19 mouse cellular contexts compared by ENCODE assay signal in genomic region chr5:125223961-125224360, GRCm38 (mm10). TPM values are rescaled to one million over a fixed set of nuclear protein-coding genes. Genes with fewer than 3 reads are reported as not detected.
A peak's percentile ranks its signal among the peaks of the same experiment; 100 is the strongest.
DNase-seq lines count a peak whose midpoint lies in the region; ATAC-seq lines count a peak whose summit lies in the region.
"Had no signal": no experiment of that assay in that cellular context is flagged by ENCODE, and none has a peak within 500 bp of the region (broad histone marks: within the 10 kb centered on the region; RNA-seq: fewer than 3 reads in every experiment).

No protein-coding gene starts in this region.

- WGBS in forebrain, embryonic 10.5 days, result 73% methylated on average over 5 of the region's 5 CpGs
- WGBS in forebrain, embryonic 12.5 days, result 73% methylated on average over 5 of the region's 5 CpGs
- 75% methylated on average over 5 of the region's 5 CpGs for WGBS in midbrain, embryonic 10.5 days
- 66% methylated on average over 5 of the region's 5 CpGs for WGBS in midbrain, embryonic 15.5 days
- WGBS in limb, embryonic 10.5 days, result 64% methylated on average over 5 of the region's 5 CpGs

- H3K9me3 ChIP-seq in forebrain, embryonic 10.5 days, result peaks cover 7% of the 10 kb centered on the region; the same call in 1 of the 2 replicates
- H3K9me3 ChIP-seq in forebrain, embryonic 12.5 days, result peaks cover 8% of the 10 kb centered on the region
- peaks cover 7% of the 10 kb centered on the region; the same call in 1 of the 2 replicates for H3K9me3 ChIP-seq in midbrain, embryonic 10.5 days (replicated peaks)
- no peaks in the 10 kb centered on the region for H3K9me3 ChIP-seq in midbrain, embryonic 15.5 days
- no peaks in the 10 kb centered on the region; the same call in 1 of the 2 replicates for H3K9me3 ChIP-seq in limb, embryonic 10.5 days (replicated peaks)
- H3K9me3 ChIP-seq: forebrain, embryonic 13.5 days; forebrain, embryonic 15.5 days had no signal

- H3K4me3 ChIP-seq in forebrain, embryonic 10.5 days, result no peak overlapping the region
- H3K4me3 ChIP-seq in forebrain, embryonic 12.5 days (replicated peaks), result no peak overlapping the region
- H3K4me3 ChIP-seq in midbrain, embryonic 10.5 days, result no peak overlapping the region
- no peak overlapping the region for H3K4me3 ChIP-seq in midbrain, embryonic 15.5 days
- H3K4me3 ChIP-seq in limb, embryonic 10.5 days, result no peak overlapping the region
- H3K4me3 ChIP-seq: embryonic facial prominence, embryonic 12.5 days; forebrain, embryonic 13.5 days; forebrain, embryonic 15.5 days had no signal

- H3K4me2 ChIP-seq in forebrain, embryonic 12.5 days, result no peak overlapping the region
- H3K4me2 ChIP-seq in midbrain, embryonic 15.5 days, result no peak overlapping the region
- H3K4me2 ChIP-seq: embryonic facial prominence, embryonic 12.5 days; forebrain, embryonic 13.5 days; forebrain, embryonic 15.5 days had no signal

- no peaks in the 10 kb centered on the region for H3K36me3 ChIP-seq in forebrain, embryonic 10.5 days (replicated peaks)
- no peaks in the 10 kb centered on the region for H3K36me3 ChIP-seq in forebrain, embryonic 12.5 days (replicated peaks)
- no peaks in the 10 kb centered on the region for H3K36me3 ChIP-seq in midbrain, embryonic 10.5 days
- no peaks in the 10 kb centered on the region for H3K36me3 ChIP-seq in midbrain, embryonic 15.5 days (replicated peaks)
- H3K36me3 ChIP-seq in limb, embryonic 10.5 days, result no peaks in the 10 kb centered on the region
- H3K36me3 ChIP-seq: embryonic facial prominence, embryonic 12.5 days; forebrain, embryonic 15.5 days had no signal

- ATAC-seq in forebrain, embryonic 12.5 days (ENCODE audit: low FRiP score), result no peak
- ATAC-seq in midbrain, embryonic 15.5 days (replicated peaks), result no peak
- ATAC-seq: forebrain, embryonic 13.5 days; forebrain, embryonic 15.5 days; forebrain, postnatal 0 days had no signal

- H3K9ac ChIP-seq in forebrain, embryonic 12.5 days, result no peak overlapping the region
- no peak overlapping the region for H3K9ac ChIP-seq in midbrain, embryonic 15.5 days
- H3K9ac ChIP-seq: embryonic facial prominence, embryonic 12.5 days; forebrain, embryonic 13.5 days; forebrain, embryonic 15.5 days; forebrain, postnatal 0 days had no signal

- no peaks in the 10 kb centered on the region for H3K27me3 ChIP-seq in forebrain, embryonic 10.5 days (ENCODE audit: poor library complexity, severe bottlenecking)
- no peaks in the 10 kb centered on the region for H3K27me3 ChIP-seq in forebrain, embryonic 12.5 days
- peaks cover 4% of the 10 kb centered on the region; the same call in 1 of the 2 replicates for H3K27me3 ChIP-seq in midbrain, embryonic 10.5 days (ENCODE audit: low read depth, poor library complexity, severe bottlenecking)
- no peaks in the 10 kb centered on the region for H3K27me3 ChIP-seq in midbrain, embryonic 15.5 days (replicated peaks)
- H3K27me3 ChIP-seq in limb, embryonic 10.5 days (ENCODE audit: low read depth, poor library complexity, severe bottlenecking), result no peaks in the 10 kb centered on the region; the same call in 1 of the 2 replicates
- H3K27me3 ChIP-seq: embryonic facial prominence, embryonic 12.5 days; forebrain, embryonic 13.5 days; forebrain, embryonic 15.5 days had no signal

- peak overlapping the region; percentile 30; the same call in 1 of the 2 replicates for H3K27ac ChIP-seq in forebrain, embryonic 10.5 days
- H3K27ac ChIP-seq in forebrain, embryonic 12.5 days, result no peak overlapping the region
- H3K27ac ChIP-seq in midbrain, embryonic 10.5 days (replicated peaks), result peak overlapping the region; percentile 73
- no peak overlapping the region for H3K27ac ChIP-seq in midbrain, embryonic 15.5 days
- H3K27ac ChIP-seq in limb, embryonic 10.5 days, result peak overlapping the region; percentile 36; the same call in 1 of the 2 replicates
- H3K27ac ChIP-seq: embryonic facial prominence, embryonic 12.5 days; forebrain, embryonic 13.5 days; forebrain, embryonic 15.5 days had no signal

- DNase-seq in cerebellum, adult 9-11 months, result peak; percentile 51
- no peak for DNase-seq in cerebellum, adult 18-20 months
- no peak for DNase-seq in forebrain, embryonic 10.5 days (ENCODE audit: extremely low spot score, low spot score)
- DNase-seq in midbrain, embryonic 10.5 days (ENCODE audit: low spot score), result no peak
- DNase-seq in limb, embryonic 10.5 days (ENCODE audit: low spot score), result no peak
- no peak for DNase-seq in layer of hippocampus, postnatal 14 days (ENCODE audit: low spot score in 2 of 2)
- DNase-seq: adrenal gland, adult 2 months; adrenal gland, postnatal 10 days; adrenal gland, postnatal 25 days; cerebellum, adult 11 months; cerebellum, adult 8-10 months; cerebellum, postnatal 25 days; embryo, embryonic 11 days; forebrain, postnatal 0 days had no signal

- peaks cover 31% of the 10 kb centered on the region for H3K4me1 ChIP-seq in forebrain, embryonic 10.5 days
- peaks cover 27% of the 10 kb centered on the region for H3K4me1 ChIP-seq in forebrain, embryonic 12.5 days
- H3K4me1 ChIP-seq in midbrain, embryonic 10.5 days, result peaks cover 43% of the 10 kb centered on the region
- H3K4me1 ChIP-seq in midbrain, embryonic 15.5 days, result peaks cover 28% of the 10 kb centered on the region
- peaks cover 32% of the 10 kb centered on the region for H3K4me1 ChIP-seq in limb, embryonic 10.5 days
- H3K4me1 ChIP-seq: embryonic facial prominence, embryonic 12.5 days had no signal

RNA-seq across cellular contexts. Expression of gene Ncor2, which starts 44.9 kb away (rescaled TPM):
- 15.7 and 17.8 TPM in 2 replicates for polyA plus RNA-seq in forebrain, embryonic 10.5 days (2016; fragmentation: Nextera tagmentation; extraction: Ambion mirVana)
- polyA plus RNA-seq in forebrain, embryonic 12.5 days (2016; fragmentation: Nextera tagmentation; extraction: Ambion mirVana), result 26.0 and 27.0 TPM in 2 replicates
- polyA plus RNA-seq in midbrain, embryonic 10.5 days (2016; fragmentation: Nextera tagmentation; extraction: Ambion mirVana), result 16.2 and 19.1 TPM in 2 replicates
- polyA plus RNA-seq in midbrain, embryonic 15.5 days (2015; fragmentation: Nextera tagmentation; extraction: Ambion mirVana), result 25.6 and 27.6 TPM in 2 replicates
- polyA plus RNA-seq in limb, embryonic 10.5 days (2016; fragmentation: Nextera tagmentation; extraction: Ambion mirVana), result 22.4 and 26.8 TPM in 2 replicates
- total RNA-seq in layer of hippocampus, postnatal 14 days (2021), result 100 to 1,000 TPM; 238 to 254 TPM

Comparison
In these comparisons a context has a peak if more than half of its experiments do, and no peak if none do; other contexts are left out.
1. H3K27ac ChIP-seq: peak in forebrain, embryonic 10.5 days (single experiment), midbrain, embryonic 10.5 days (single experiment) and limb, embryonic 10.5 days (single experiment); none in forebrain, embryonic 12.5 days (single experiment) and midbrain, embryonic 15.5 days (single experiment).